Comparison of ENCODE assay signal across 8 mouse cellular contexts in the genomic region with DNA sequence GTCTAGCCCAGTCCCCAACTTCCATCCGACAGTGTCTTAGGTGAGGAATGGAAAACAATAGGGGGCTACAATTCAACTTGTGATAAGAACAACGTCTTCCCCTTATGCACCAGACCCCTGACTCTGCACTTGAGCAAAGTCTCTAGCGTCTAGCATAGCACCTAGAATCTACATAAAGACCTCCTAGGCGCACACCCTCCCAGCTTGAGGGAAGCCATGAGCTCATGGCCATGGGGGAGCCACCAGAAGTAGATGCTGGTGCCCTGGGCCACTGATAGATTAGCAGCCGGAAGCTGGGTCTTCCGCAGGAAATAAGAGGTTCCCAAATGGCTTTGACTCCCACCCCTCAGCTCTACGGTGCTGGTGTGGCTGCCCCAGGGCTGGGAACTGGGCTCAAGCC. TPM values are rescaled to one million over a fixed set of nuclear protein-coding genes. Genes with fewer than 3 reads are reported as not detected.
A peak's percentile ranks its signal among the peaks of the same experiment; 100 is the strongest.
DNase-seq lines count a peak whose midpoint lies in the region; ATAC-seq and TF ChIP-seq lines count a peak whose summit lies in the region.

No protein-coding gene starts in this region.

- ATAC-seq in forebrain, embryonic 13.5 days = no peak
- ATAC-seq in liver, embryonic 13.5 days (ENCODE audit: low read depth) = peak; percentile 19; the same call in 1 of the 2 replicates
- ATAC-seq in stomach, postnatal 0 days (ENCODE audit: low FRiP score, low TSS enrichment) = no peak
- no peak for ATAC-seq in megakaryocyte-erythroid progenitor cell, adult 5-6 weeks (replicated peaks; ENCODE audit: low FRiP score, low TSS enrichment, poor library complexity, severe bottlenecking)

- DNase-seq in gastrocnemius, adult 2 months = no peak
- no peak for DNase-seq in gastrocnemius, postnatal 25 days
- peak; percentile 34 to 38 for DNase-seq in B cell, adult 2 months
- no peak for DNase-seq in liver, embryonic 13.5 days
- no peak for DNase-seq in stomach, postnatal 0 days (ENCODE audit: low spot score)
- DNase-seq in embryo, embryonic 10 days (ENCODE audit: low spot score) = no peak

- peaks cover 41% of the 10 kb centered on the region for H3K4me1 ChIP-seq in forebrain, embryonic 13.5 days
- peaks cover 53% of the 10 kb centered on the region for H3K4me1 ChIP-seq in liver, embryonic 13.5 days (replicated peaks)
- H3K4me1 ChIP-seq in stomach, postnatal 0 days (replicated peaks; ENCODE audit: control insufficient read depth, insufficient read depth) = peaks cover 7% of the 10 kb centered on the region

- H3K27me3 ChIP-seq in forebrain, embryonic 13.5 days = no peaks in the 10 kb centered on the region
- no peaks in the 10 kb centered on the region for H3K27me3 ChIP-seq in liver, embryonic 13.5 days
- no peaks in the 10 kb centered on the region for H3K27me3 ChIP-seq in stomach, postnatal 0 days (ENCODE audit: control insufficient read depth, insufficient read depth, low read length)

- peaks cover 21% of the 10 kb centered on the region for H3K36me3 ChIP-seq in forebrain, embryonic 13.5 days (ENCODE audit: poor library complexity, severe bottlenecking)
- H3K36me3 ChIP-seq in liver, embryonic 13.5 days = 0 out of 2 replicates have a peak, but pooled peaks cover under 1% of the 10 kb centered on the region
- no peaks in the 10 kb centered on the region; the same call in 1 of the 2 replicates for H3K36me3 ChIP-seq in stomach, postnatal 0 days (ENCODE audit: control insufficient read depth, insufficient read depth, low read length)

- peak overlapping the region; percentile 82 for H3K4me2 ChIP-seq in forebrain, embryonic 13.5 days
- H3K4me2 ChIP-seq in liver, embryonic 13.5 days = peak overlapping the region; percentile 98
- H3K4me2 ChIP-seq in stomach, postnatal 0 days (replicated peaks; ENCODE audit: low read depth) = peak overlapping the region; percentile 88

- H3K9ac ChIP-seq in forebrain, embryonic 13.5 days = peak overlapping the region; percentile 97
- peak overlapping the region; percentile 83 for H3K9ac ChIP-seq in liver, embryonic 13.5 days
- peak overlapping the region; percentile 78 for H3K9ac ChIP-seq in stomach, postnatal 0 days (ENCODE audit: low read length)

- WGBS in forebrain, embryonic 13.5 days = 28% methylated on average over 7 of the region's 7 CpGs
- WGBS in liver, embryonic 13.5 days (ENCODE audit: insufficient replicate concordance) = 8% methylated on average over 7 of the region's 7 CpGs
- WGBS in stomach, postnatal 0 days = 28% methylated on average over 7 of the region's 7 CpGs

- TF ChIP-seq EP300 in stomach, postnatal 0 days (optimal IDR thresholded peaks at IDR 0.05) = no peak

- peak overlapping the region; percentile 90 for H3K27ac ChIP-seq in gastrocnemius, adult 2 months
- no peak overlapping the region for H3K27ac ChIP-seq in forebrain, embryonic 13.5 days
- H3K27ac ChIP-seq in liver, embryonic 13.5 days = peak overlapping the region; percentile 57
- H3K27ac ChIP-seq in stomach, postnatal 0 days (replicated peaks) = no peak overlapping the region

- H3K9me3 ChIP-seq in forebrain, embryonic 13.5 days (replicated peaks) = no peaks in the 10 kb centered on the region
- no peaks in the 10 kb centered on the region for H3K9me3 ChIP-seq in liver, embryonic 13.5 days (replicated peaks)
- no peaks in the 10 kb centered on the region for H3K9me3 ChIP-seq in stomach, postnatal 0 days (ENCODE audit: control insufficient read depth, low read length)

- peak overlapping the region; percentile 98 for H3K4me3 ChIP-seq in gastrocnemius, adult 2 months
- peak overlapping the region; percentile 85 for H3K4me3 ChIP-seq in forebrain, embryonic 13.5 days
- H3K4me3 ChIP-seq in liver, embryonic 13.5 days (replicated peaks) = peak overlapping the region; percentile 75
- H3K4me3 ChIP-seq in stomach, postnatal 0 days (ENCODE audit: low read depth, low read length) = peak overlapping the region; percentile 90

- no peak for TF ChIP-seq CTCF in gastrocnemius, adult 2 months (IDR thresholded peaks at IDR 0.05)
- TF ChIP-seq CTCF in stomach, postnatal 0 days (IDR thresholded peaks at IDR 0.05; ENCODE audit: low read depth) = no peak

- intact Hi-C loops in gastrocnemius, adult 2 months (cut with DNase I) = no loop called here

RNA-seq across cellular contexts. Expression of a gene that starts 0.8 kb away (rescaled TPM):
- 10 to 100 TPM; 20.0 to 23.7 TPM for total RNA-seq in gastrocnemius, adult 2 months (2021)
- 10 to 100 TPM; 16.4 to 18.2 TPM for total RNA-seq in gastrocnemius, postnatal 25 days (2021)
- 76.9 and 85.9 TPM in 2 replicates for polyA plus RNA-seq in forebrain, embryonic 13.5 days (2015; fragmentation: Nextera tagmentation; extraction: Ambion mirVana)
- polyA plus RNA-seq in liver, embryonic 13.5 days (2015; fragmentation: Nextera tagmentation; extraction: Ambion mirVana) = 15.6 and 16.1 TPM in 2 replicates
- polyA plus RNA-seq in stomach, postnatal 0 days (2015; fragmentation: Nextera tagmentation; extraction: Ambion mirVana) = 14.4 and 15.9 TPM in 2 replicates
- total RNA-seq in megakaryocyte-erythroid progenitor cell, adult 5-6 weeks (2014; fragmentation: Nextera tagmentation) = 24.6 and 25.2 TPM in 2 replicates
- 20.4 and 28.7 TPM in 2 replicates for total RNA-seq in megakaryocyte-erythroid progenitor cell, adult 5-6 weeks (2017)

RNA-seq across cellular contexts. Expression of a gene that starts 22.7 kb away (rescaled TPM):
- total RNA-seq in gastrocnemius, adult 2 months (2021) = 1 to 10 TPM; 1.5 to 4.7 TPM
- total RNA-seq in gastrocnemius, postnatal 25 days (2021) = 10 to 100 TPM; 11.9 to 13.3 TPM
- 253 and 270 TPM in 2 replicates for polyA plus RNA-seq in forebrain, embryonic 13.5 days (2015; fragmentation: Nextera tagmentation; extraction: Ambion mirVana)
- polyA plus RNA-seq in liver, embryonic 13.5 days (2015; fragmentation: Nextera tagmentation; extraction: Ambion mirVana) = 21.8 and 22.5 TPM in 2 replicates
- polyA plus RNA-seq in stomach, postnatal 0 days (2015; fragmentation: Nextera tagmentation; extraction: Ambion mirVana) = 244 and 247 TPM in 2 replicates
- not detected in 2 replicates for total RNA-seq in megakaryocyte-erythroid progenitor cell, adult 5-6 weeks (2014; fragmentation: Nextera tagmentation)
- total RNA-seq in megakaryocyte-erythroid progenitor cell, adult 5-6 weeks (2017) = not detected in 2 replicates

RNA-seq across cellular contexts. Expression of a gene that starts 26.5 kb away (rescaled TPM):
- total RNA-seq in gastrocnemius, adult 2 months (2021) = 100 to 1,000 TPM; 483 to 898 TPM
- 100 to 1,000 TPM; 613 to 621 TPM for total RNA-seq in gastrocnemius, postnatal 25 days (2021)
- polyA plus RNA-seq in forebrain, embryonic 13.5 days (2015; fragmentation: Nextera tagmentation; extraction: Ambion mirVana) = 478 and 480 TPM in 2 replicates
- polyA plus RNA-seq in liver, embryonic 13.5 days (2015; fragmentation: Nextera tagmentation; extraction: Ambion mirVana) = 242 TPM in 2 replicates
- polyA plus RNA-seq in stomach, postnatal 0 days (2015; fragmentation: Nextera tagmentation; extraction: Ambion mirVana) = 374 and 382 TPM in 2 replicates
- total RNA-seq in megakaryocyte-erythroid progenitor cell, adult 5-6 weeks (2014; fragmentation: Nextera tagmentation) = 154 and 177 TPM in 2 replicates
- 99.5 and 128 TPM in 2 replicates for total RNA-seq in megakaryocyte-erythroid progenitor cell, adult 5-6 weeks (2017)

Comparison
In these comparisons a context has a peak if more than half of its experiments do, and no peak if none do; other contexts are left out.
1. DNase-seq: peak in B cell, adult 2 months (2 of 2); none in gastrocnemius, adult 2 months (single experiment), gastrocnemius, postnatal 25 days (single experiment), liver, embryonic 13.5 days (single experiment), stomach, postnatal 0 days (single experiment) and embryo, embryonic 10 days (single experiment).
2. H3K27ac ChIP-seq: peak in gastrocnemius, adult 2 months (single experiment) and liver, embryonic 13.5 days (single experiment); none in forebrain, embryonic 13.5 days (single experiment) and stomach, postnatal 0 days (single experiment).
3. Peak in every context shown above with its lines, with median percentiles within 50 percentile points of each other: H3K4me3 ChIP-seq, H3K4me2 ChIP-seq and H3K9ac ChIP-seq.